Mouse (Mus musculus) cerebral cortex, adult 2 months (tissue): ENCODE results near the gene Dnaaf1.

Source experiments
- WGBS: fragments of 180-500 bp; shearing (Covaris S2); methylation state at CpG from one replicate; pipeline ENCODE4 v1.1.7; 2018; 5-methylcytosine and 5-hydroxymethylcytosine counted together

Gene Dnaaf1

GRCm38 (mm10) chr8:119571135-119571534 is 3.9 kb upstream of the Dnaaf1 start:
- 87% methylated on average over 6 of the region's 6 CpGs for WGBS

DNA sequence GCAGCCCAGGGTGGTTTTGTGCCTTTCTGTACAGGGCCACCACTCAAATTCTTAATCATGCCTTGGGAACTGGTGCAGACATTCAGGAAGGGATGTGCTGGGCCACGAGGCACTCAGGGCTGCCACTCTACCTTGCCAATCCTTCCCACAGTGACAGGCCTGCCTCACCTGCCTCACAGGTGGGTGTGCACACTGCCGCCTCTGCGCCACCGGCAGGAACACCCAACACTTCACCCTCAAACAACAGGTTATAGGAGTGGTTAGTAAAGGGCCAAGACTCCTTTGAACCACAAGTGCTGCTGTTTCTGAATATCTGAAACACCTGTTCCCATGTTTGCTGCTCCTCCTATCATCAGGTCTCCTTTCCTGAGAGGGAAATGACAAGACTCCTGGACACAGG is 2.6 kb upstream of the Dnaaf1 start:
- WGBS: 88% methylated on average over 4 of the region's 4 CpGs

GRCm38 (mm10) chr8:119575366-119575726 is 311 bp downstream of the Dnaaf1 start:
- under 1% methylated on average over 16 of the region's 16 CpGs for WGBS

- WGBS: 72% methylated on average over 13 of the region's 13 CpGs
Measured at GRCm38 (mm10) chr8:119579096-119579495, 4.1 kb downstream of the Dnaaf1 start.

GRCm38 (mm10) chr8:119580441-119581161 is 5.6 kb downstream of the Dnaaf1 start:
- 93% methylated on average over 5 of the region's 5 CpGs for WGBS

- WGBS: 21% methylated on average over 24 of the region's 24 CpGs
Measured at GRCm38 (mm10) chr8:119585901-119586300, 10.9 kb downstream of the Dnaaf1 start.

DNA sequence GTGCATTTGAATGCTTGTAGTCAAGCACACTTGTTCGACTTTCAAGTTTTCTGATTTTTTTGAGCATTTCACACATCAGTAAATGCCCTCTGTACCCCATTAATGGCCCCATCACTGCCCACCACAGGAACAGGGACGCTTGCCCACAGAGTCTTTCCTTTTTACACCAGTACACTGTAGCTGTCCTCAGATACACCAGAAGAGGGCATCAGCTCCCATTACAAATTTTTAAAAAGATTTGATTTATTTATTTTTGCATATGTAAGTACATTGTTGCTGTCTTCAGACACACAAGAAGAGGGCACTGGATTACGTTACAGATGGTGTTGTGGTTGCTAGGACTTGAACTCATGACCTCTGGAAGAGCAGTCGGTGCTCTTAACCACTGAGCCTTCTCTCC is 13.3 kb downstream of the Dnaaf1 start:
- 75% methylated on average over 4 of the region's 4 CpGs for WGBS

GRCm38 (mm10) chr8:119588844-119589243 is 13.8 kb downstream of the Dnaaf1 start:
- 47% methylated on average over 10 of the region's 10 CpGs for WGBS

GRCm38 (mm10) chr8:119590348-119590747 is 15.3 kb downstream of the Dnaaf1 start:
- 83% methylated on average over 14 of the region's 14 CpGs for WGBS

GRCm38 (mm10) chr8:119591456-119591855 is 16.4 kb downstream of the Dnaaf1 start:
- WGBS: 91% methylated on average over 7 of the region's 7 CpGs

DNA sequence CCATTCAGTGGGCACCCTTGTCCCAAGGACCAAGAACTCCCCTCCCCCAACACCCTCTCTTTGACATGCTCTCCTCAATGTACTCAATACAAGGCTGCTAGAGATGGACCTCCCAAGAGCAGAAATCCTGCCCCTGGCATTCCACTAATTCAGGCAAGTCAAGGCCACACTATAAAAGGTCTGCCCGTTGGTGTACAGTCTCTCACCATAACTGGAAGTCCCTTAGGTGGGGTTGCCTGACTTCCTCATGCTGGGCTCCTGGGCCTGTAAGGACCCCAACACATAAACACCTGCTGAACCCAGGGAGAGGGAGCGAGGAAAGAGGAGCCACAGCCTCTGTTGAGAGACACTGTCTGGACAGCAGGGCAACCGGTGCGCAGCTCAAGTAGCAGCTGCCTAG is 28.7 kb downstream of the Dnaaf1 start:
- 92% methylated on average over 4 of the region's 4 CpGs for WGBS

DNA sequence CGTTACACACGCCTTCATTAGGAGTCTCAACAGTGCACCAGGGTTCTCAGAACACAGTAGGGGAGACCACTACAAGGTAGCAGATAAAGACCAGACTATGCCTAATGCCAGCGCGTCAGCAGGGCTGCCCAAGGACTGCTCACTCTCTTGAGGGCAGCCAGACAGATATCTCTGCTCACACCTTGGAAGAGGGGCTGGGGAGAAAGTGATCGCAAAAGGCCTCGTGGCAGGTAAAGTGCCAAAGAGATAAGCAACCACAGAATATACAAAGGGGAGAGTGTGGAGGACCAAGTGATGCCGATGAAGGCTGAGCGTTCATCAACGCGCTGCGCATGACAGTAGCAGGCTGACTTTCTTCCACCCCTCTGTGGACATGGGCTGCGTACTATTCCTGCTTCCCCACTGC is 29.4 kb downstream of the Dnaaf1 start:
- WGBS: 27% methylated on average over 12 of the region's 12 CpGs

- WGBS: 0% methylated on average over 23 of the region's 23 CpGs
Measured at GRCm38 (mm10) chr8:119604996-119605395, 30.0 kb downstream of the Dnaaf1 start, which contains the start of gene Taf1c. Gene Taf1c, minus strand, starts transcription at chr8:119605222.

DNA sequence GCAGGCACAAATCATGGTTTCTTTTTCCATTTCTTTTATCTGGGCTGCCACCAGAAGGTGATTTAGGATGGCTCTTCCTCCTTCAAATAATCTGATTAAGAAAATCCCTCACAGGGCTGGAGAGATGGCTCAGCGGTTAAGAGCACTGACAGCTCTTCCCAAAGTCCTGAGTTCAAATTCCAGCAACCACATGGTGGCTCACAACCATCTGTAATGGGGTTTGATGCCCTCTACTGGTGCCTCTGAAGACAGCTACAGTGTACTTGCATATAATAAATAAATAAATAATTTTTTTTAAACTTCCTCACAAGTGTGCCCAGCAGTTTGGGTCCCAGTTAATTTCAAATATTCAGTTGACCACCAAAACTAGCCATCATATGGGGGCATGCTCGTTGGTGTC is 31.2 kb downstream of the Dnaaf1 start:
- 87% methylated on average over 2 of the region's 2 CpGs for WGBS

DNA sequence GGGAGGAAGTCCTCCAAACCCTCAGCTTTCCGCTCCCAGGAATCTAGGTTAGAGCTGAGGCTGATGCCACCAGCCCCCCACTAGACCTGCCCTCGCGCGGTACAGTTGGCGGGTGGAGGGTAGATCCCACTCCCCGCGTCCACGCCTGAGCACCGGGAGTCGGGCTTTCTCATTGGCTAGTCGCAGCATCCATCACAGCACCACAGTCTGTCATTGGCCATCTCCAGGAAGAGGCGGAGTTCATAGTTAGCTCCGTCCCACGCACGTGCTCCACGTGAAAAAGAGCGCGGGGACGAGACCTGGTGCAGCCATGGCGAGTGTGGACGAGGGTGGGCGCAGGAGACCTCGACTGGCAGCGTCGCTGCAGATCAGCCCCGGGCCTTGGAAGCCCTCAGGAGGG is 37.4 kb downstream of the Dnaaf1 start, which contains the start of gene Adad2:
TSS of gene Adad2 (plus strand) at position 277 of the 400 bp plus-strand sequence.
- 80% methylated on average over 26 of the region's 26 CpGs for WGBS

- WGBS: 77% methylated on average over 14 of the region's 14 CpGs
Measured at GRCm38 (mm10) chr8:119615096-119615495, 40.1 kb downstream of the Dnaaf1 start.

GRCm38 (mm10) chr8:119616358-119616757 is 41.3 kb downstream of the Dnaaf1 start:
- 75% methylated on average over 7 of the region's 7 CpGs for WGBS

DNA sequence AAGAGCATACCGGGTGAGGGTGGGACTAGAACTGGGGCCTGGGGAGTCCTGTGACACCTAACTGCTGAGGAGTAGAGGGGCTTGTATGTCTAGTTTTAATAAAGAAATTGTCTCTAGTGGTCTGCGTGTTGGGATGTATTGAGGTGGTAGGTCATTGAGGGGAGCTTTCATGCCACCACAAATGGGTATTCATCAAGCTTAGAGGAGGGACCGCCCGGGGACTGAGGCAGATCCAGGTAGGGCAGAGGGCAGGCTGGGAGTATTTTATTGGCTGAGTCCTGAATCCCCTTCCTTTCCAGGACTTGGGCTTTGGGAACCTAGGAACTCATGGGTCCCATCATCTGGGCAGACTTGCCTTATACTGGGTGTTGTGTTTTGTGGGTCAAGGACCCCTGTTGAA is 41.8 kb downstream of the Dnaaf1 start:
- 95% methylated on average over 4 of the region's 4 CpGs for WGBS

DNA sequence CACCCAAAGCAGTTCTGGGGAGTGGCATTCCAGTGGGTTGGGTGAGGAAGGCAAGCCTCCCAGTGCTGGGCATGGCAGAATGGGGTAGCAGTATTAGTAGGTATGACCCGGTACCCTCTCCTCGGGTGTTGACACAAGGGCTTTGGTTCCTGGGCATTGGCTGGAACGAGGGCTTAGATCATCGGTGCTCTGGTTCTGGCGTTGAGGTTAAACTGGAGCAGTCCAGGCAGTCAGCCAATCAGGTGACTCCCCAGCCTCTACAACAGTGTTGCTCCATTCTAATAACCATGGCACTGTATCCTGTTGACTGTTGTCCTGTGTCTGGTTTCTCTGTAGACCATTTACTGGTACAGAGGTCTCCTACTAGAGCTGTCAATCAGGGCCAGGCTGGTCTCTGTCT is 42.6 kb downstream of the Dnaaf1 start:
- WGBS: 68% methylated on average over 5 of the region's 5 CpGs

GRCm38 (mm10) chr8:119618887-119619286 is 43.9 kb downstream of the Dnaaf1 start:
- 78% methylated on average over 5 of the region's 5 CpGs for WGBS

DNA sequence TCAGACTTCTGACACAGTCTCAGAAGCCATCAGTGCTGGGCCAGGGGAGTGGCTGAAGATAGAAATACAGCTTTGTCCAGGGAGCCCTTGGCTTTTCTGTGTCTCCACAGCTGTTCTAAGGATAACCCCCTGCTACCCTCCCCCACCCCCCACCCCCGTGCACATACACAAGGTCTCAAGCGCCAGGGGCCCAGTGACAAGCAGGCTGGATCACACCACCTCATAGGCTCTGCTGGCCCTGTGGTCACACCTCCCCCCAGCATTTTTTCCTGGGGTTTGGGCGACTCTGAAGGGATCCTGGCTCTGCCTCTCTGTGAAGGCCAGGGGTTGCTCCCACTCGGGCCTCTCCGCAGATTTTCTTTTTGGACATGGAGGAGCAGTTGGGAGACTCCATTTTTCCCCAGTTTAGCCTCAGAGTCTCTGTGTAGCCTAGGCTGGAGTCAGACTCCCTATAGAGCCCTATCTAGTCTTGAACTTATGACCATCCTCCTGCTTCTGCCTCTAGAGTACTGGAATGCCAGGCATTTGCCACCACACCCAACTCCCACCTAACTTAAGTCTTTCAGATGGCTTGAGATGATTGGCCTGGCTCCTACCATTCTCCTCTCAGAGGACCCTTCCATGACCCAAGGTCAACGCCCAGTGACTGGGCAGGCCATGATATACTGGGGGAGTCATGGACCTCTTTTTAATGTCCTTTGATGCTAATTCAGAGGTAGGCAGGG is 45.2 kb downstream of the Dnaaf1 start:
- 81% methylated on average over 6 of the region's 6 CpGs for WGBS

DNA sequence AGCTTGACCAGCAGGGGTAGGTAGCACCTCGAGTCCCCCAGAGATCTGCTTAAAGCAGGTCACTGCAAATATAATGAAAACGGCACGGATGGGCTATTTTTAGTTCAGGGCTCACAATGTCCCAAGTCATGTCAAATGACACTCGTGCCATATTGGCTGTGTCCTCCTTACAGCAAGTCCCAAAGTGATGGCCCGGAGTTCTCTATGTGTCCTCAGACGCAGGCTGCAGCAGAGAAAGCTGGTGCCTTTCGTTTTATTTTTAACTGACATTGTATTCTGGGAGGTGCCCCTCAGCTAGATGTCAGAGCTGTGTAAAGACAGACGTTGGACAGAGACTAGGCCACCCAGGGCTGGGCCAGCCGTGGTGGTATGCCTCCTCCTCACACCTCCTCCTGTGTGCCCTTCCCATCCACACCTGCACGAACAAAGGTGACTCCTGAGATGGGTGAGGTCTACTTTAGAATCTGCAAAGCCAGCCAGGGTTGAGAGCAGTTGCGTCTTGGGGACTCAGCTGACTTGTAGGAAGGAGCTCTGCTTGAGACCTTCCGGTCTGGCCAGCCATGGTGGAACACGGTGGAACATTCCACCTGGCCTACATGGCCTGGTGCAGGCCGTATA is 45.9 kb downstream of the Dnaaf1 start:
- WGBS: 87% methylated on average over 14 of the region's 14 CpGs

DNA sequence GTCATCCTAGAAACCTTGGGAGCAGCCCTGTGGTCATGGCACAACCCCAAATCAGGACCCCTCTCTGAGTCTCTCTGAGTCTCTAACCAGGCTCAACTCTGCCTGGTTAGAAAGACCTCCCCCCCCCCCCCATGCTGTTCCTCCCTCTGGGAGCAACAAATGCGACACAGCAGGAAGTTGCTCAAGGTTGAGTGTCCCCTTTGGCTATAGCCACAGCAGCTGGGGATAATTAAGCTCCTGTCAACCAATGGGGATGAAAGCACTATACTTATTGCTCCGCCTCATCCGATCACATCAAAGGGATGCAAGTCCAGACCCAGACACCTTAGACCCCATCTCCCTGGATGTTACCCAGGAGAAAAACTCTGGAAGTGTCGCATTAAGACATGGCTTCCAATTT is 47.5 kb downstream of the Dnaaf1 start:
- 82% methylated on average over 4 of the region's 4 CpGs for WGBS
